Mouse (Mus musculus) cerebellum, adult 11-12 months (tissue): ENCODE data around the gene Gm42688.

Experiments
- DNase-seq: peaks from one replicate; pipeline ENCODE4 v3.0.0; 2022

Gene Gm42688

GRCm38 (mm10) chr6:83118825-83119733 lies 17.7 kb downstream of the Gm42688 start:
- peak; percentile 58 for DNase-seq

- peak; percentile 71 for DNase-seq
Measured at GRCm38 (mm10) chr6:83119734-83120051, 18.3 kb downstream of the Gm42688 start.

- peak; percentile 98 for DNase-seq
Measured at GRCm38 (mm10) chr6:83120930-83121862, 19.8 kb downstream of the Gm42688 start, which contains the start of gene Wbp1. Wbp1 (minus strand) TSS chr6:83121559.

- peak; percentile 66 for DNase-seq
Measured at GRCm38 (mm10) chr6:83121863-83122710, 20.7 kb downstream of the Gm42688 start.

- DNase-seq, result peak; percentile 32
Measured at GRCm38 (mm10) chr6:83122961-83123360, 21.5 kb downstream of the Gm42688 start.

GRCm38 (mm10) chr6:83124851-83125312 lies 23.5 kb downstream of the Gm42688 start:
- peak; percentile 90 for DNase-seq

- no peak for DNase-seq
Measured at GRCm38 (mm10) chr6:83125331-83125730, 23.9 kb downstream of the Gm42688 start, which contains the start of gene Ino80b. Ino80b (minus strand) TSS chr6:83125431.

GRCm38 (mm10) chr6:83127419-83127818 lies 26.0 kb downstream of the Gm42688 start:
- no peak for DNase-seq

- DNase-seq, result no peak
Measured at GRCm38 (mm10) chr6:83131469-83132034, 30.1 kb downstream of the Gm42688 start.

- DNase-seq, result no peak
Measured at GRCm38 (mm10) chr6:83132176-83132919, 30.9 kb downstream of the Gm42688 start.

GRCm38 (mm10) chr6:83134226-83134625 lies 32.8 kb downstream of the Gm42688 start:
- no peak for DNase-seq

- no peak for DNase-seq
Measured at GRCm38 (mm10) chr6:83134951-83135513, 33.6 kb downstream of the Gm42688 start, which contains the start of gene Rtkn. Rtkn (plus strand) TSS chr6:83135463.

GRCm38 (mm10) chr6:83135571-83136161 lies 34.2 kb downstream of the Gm42688 start:
- no peak for DNase-seq

- no peak for DNase-seq
Measured at GRCm38 (mm10) chr6:83136291-83136880, 35.0 kb downstream of the Gm42688 start.

GRCm38 (mm10) chr6:83136881-83137575 lies 35.6 kb downstream of the Gm42688 start:
- no peak for DNase-seq

- DNase-seq, result no peak
Measured at GRCm38 (mm10) chr6:83137576-83137950, 36.1 kb downstream of the Gm42688 start.

GRCm38 (mm10) chr6:83138056-83138455 lies 36.6 kb downstream of the Gm42688 start:
- DNase-seq, result no peak

GRCm38 (mm10) chr6:83140044-83140443 lies 38.6 kb downstream of the Gm42688 start:
- DNase-seq, result no peak

GRCm38 (mm10) chr6:83141636-83142035 lies 40.2 kb downstream of the Gm42688 start:
- DNase-seq, result no peak
